8 mouse cellular contexts compared by ENCODE assay signal in genomic region chr13:42244240-42245086, GRCm38 (mm10). TPM values are rescaled to one million over a fixed set of nuclear protein-coding genes. Genes with fewer than 3 reads are reported as not detected.
A peak's percentile ranks its signal among the peaks of the same experiment; 100 is the strongest.
DNase-seq lines count a peak whose midpoint lies in the region; ATAC-seq lines count a peak whose summit lies in the region.

No protein-coding gene starts in this region.

- no peaks in the 10 kb centered on the region for H3K27me3 ChIP-seq in lung, embryonic 16.5 days (ENCODE audit: control insufficient read depth, insufficient read depth, low read depth, low read length)

- H3K9me3 ChIP-seq in lung, embryonic 16.5 days (ENCODE audit: control insufficient read depth, low read length): no peaks in the 10 kb centered on the region

- peak; percentile 5 for DNase-seq in ovary, postnatal 36 days (ENCODE audit: low spot score)
- no peak for DNase-seq in ovary, postnatal 10 days (ENCODE audit: low spot score)
- peak; percentile 6 for DNase-seq in cerebellum, adult 8-10 months
- peak; percentile 45 to 47 for DNase-seq in heart, adult 9 months (ENCODE audit: low spot score in 2 of 2)
- peak; percentile 39 for DNase-seq in kidney, postnatal 10 days
- DNase-seq in right cerebral cortex, postnatal 36 days (ENCODE audit: low spot score in 2 of 2): peak; percentile 7 to 10
- DNase-seq in adrenal gland, adult 18-20 months (ENCODE audit: low spot score in 2 of 2): no peak

- 36% methylated on average over 7 of the region's 7 CpGs for WGBS in lung, embryonic 16.5 days

- H3K4me2 ChIP-seq in lung, embryonic 16.5 days (ENCODE audit: low read depth, low read length): no peak overlapping the region

- ATAC-seq in lung, embryonic 16.5 days (ENCODE audit: low read depth): peak; percentile 77; the same call in 1 of the 2 replicates

- peaks cover 8% of the 10 kb centered on the region; the same call in 1 of the 2 replicates for H3K4me1 ChIP-seq in lung, embryonic 16.5 days (replicated peaks; ENCODE audit: control insufficient read depth, insufficient read depth, low read length)

- H3K4me3 ChIP-seq in lung, embryonic 16.5 days (ENCODE audit: low read length): no peak overlapping the region

- no peak overlapping the region for H3K9ac ChIP-seq in lung, embryonic 16.5 days (ENCODE audit: low read length)

- H3K27ac ChIP-seq in lung, embryonic 16.5 days (ENCODE audit: low read length): no peak overlapping the region

- H3K36me3 ChIP-seq in lung, embryonic 16.5 days (ENCODE audit: control insufficient read depth, insufficient read depth, low read length): no peaks in the 10 kb centered on the region

RNA-seq across cellular contexts. Expression of gene Edn1, which starts 56.8 kb away (rescaled TPM):
- polyA plus RNA-seq in lung, embryonic 16.5 days (2015; fragmentation: Nextera tagmentation; extraction: Ambion mirVana): 7.7 and 9.2 TPM in 2 replicates
- total RNA-seq in adrenal gland, adult 18-20 months (2021): 1 to 10 TPM; 1.2 to 2.2 TPM

Comparison
In these comparisons a context has a peak if more than half of its experiments do, and no peak if none do; other contexts are left out.
1. DNase-seq: peak in ovary, postnatal 36 days (single experiment), cerebellum, adult 8-10 months (single experiment), heart, adult 9 months (2 of 2), kidney, postnatal 10 days (single experiment) and right cerebral cortex, postnatal 36 days (2 of 2); none in ovary, postnatal 10 days (single experiment) and adrenal gland, adult 18-20 months (0 of 2).